Mouse (Mus musculus) stomach, embryonic 15.5 days (tissue): ENCODE results near the gene Ydjc. TPM values are rescaled to one million over a fixed set of nuclear protein-coding genes. Genes with fewer than 3 reads are reported as not detected.

Source experiments
- ATAC-seq: fragments of 200-750 bp; cut with Nextera tagmentation; 2 replicates; pipeline ENCODE4 v1.8.0; 2017; ENCODE audit warnings: low read depth, moderate number of reproducible peaks, moderate TSS enrichment; ENCODE audit not compliant: insufficient read depth, low FRiP score
- H3K27ac ChIP-seq: fragments of 300-500 bp; sonication (generic); 2 replicates; pipeline ENCODE4 v1.5.1; 2015; ENCODE audit warnings: mild to moderate bottlenecking, inconsistent platforms
- H3K27me3 ChIP-seq: fragments of 300-500 bp; sonication (generic); replicated peaks from 2 replicates; pipeline ENCODE4 v1.6.1; 2015; ENCODE audit warnings: inconsistent platforms
- H3K36me3 ChIP-seq: fragments of 300-500 bp; sonication (generic); 2 replicates; pipeline ENCODE4 v1.6.1; 2015; ENCODE audit warnings: inconsistent platforms
- H3K4me1 ChIP-seq: fragments of 300-500 bp; sonication (generic); 2 replicates; pipeline ENCODE4 v1.6.1; 2015; ENCODE audit warnings: inconsistent platforms
- H3K4me2 ChIP-seq: fragments of 300-500 bp; sonication (generic); 2 replicates; pipeline ENCODE4 v1.6.1; 2015; ENCODE audit warnings: mild to moderate bottlenecking, inconsistent platforms
- H3K4me3 ChIP-seq: fragments of 300-500 bp; sonication (generic); replicated peaks from 2 replicates; pipeline ENCODE4 v1.5.1; 2015; ENCODE audit warnings: inconsistent platforms
- H3K9ac ChIP-seq: fragments of 300-500 bp; sonication (generic); 2 replicates; pipeline ENCODE4 v1.6.1; 2015; ENCODE audit warnings: inconsistent platforms
- H3K9me3 ChIP-seq: fragments of 300-500 bp; sonication (generic); 2 replicates; pipeline ENCODE4 v1.6.1; 2016; ENCODE audit warnings: inconsistent platforms
- WGBS: fragments of 180-500 bp; shearing (Covaris S2); methylation state at CpG from one replicate; pipeline ENCODE4 v1.1.7; 2015; 5-methylcytosine and 5-hydroxymethylcytosine counted together
- polyA plus RNA-seq: library from polyadenylated mRNA; unstranded; fragments of >200 nt; fragmentation: Nextera tagmentation; extraction: Ambion mirVana; gene quantifications from 2 replicates; pipeline ENCODE4 v1.2.1, GENCODE M21; 2015

Gene Ydjc
- polyA plus RNA-seq = 20.2 and 22.4 TPM in 2 replicates

GRCm38 (mm10) chr16:17144339-17144738, at the start of gene Ydjc:
Gene Ydjc (plus strand): TSS chr16:17144621.
- Histone ChIP-seq H3K9ac (no peak within 1 kb of the TSS), H3K27ac (no peak within 1 kb of the TSS), H3K9me3 (no peaks in the 10 kb centered on the region), H3K36me3 (no peaks in the 10 kb centered on the region), H3K4me1 (peaks cover 12% of the 10 kb centered on the region), H3K4me3 (no peak within 1 kb of the TSS), H3K27me3 (no peaks in the 10 kb centered on the region), H3K4me2 (no peak within 1 kb of the TSS)
- ATAC-seq = no peak
- WGBS = 23% methylated on average over 7 of the region's 7 CpGs

- no peaks in the 10 kb centered on the region for H3K9me3 ChIP-seq
- no peak for ATAC-seq
- no peak overlapping the region for H3K4me2 ChIP-seq
- H3K36me3 ChIP-seq = peaks cover 52% of the 10 kb centered on the region
- H3K27ac ChIP-seq = no peak overlapping the region
- no peaks in the 10 kb centered on the region for H3K4me1 ChIP-seq
- WGBS = 81% methylated on average over 3 of the region's 3 CpGs
- no peaks in the 10 kb centered on the region for H3K27me3 ChIP-seq
- no peak overlapping the region for H3K4me3 ChIP-seq
- H3K9ac ChIP-seq = no peak overlapping the region
Observed at GRCm38 (mm10) chr16:17096938-17097337, 47.5 kb upstream of the Ydjc start.

- H3K27me3 ChIP-seq = no peaks in the 10 kb centered on the region
- no peak overlapping the region for H3K9ac ChIP-seq
- no peak overlapping the region for H3K27ac ChIP-seq
- H3K4me2 ChIP-seq = no peak overlapping the region
- 60% methylated on average over 7 of the region's 7 CpGs for WGBS
- no peak overlapping the region for H3K4me3 ChIP-seq
- H3K36me3 ChIP-seq = peaks cover 35% of the 10 kb centered on the region
- no peaks in the 10 kb centered on the region for H3K4me1 ChIP-seq
- no peak for ATAC-seq
- H3K9me3 ChIP-seq = no peaks in the 10 kb centered on the region
Observed at GRCm38 (mm10) chr16:17102630-17103220, 41.7 kb upstream of the Ydjc start.

GRCm38 (mm10) chr16:17104600-17104999, 39.8 kb upstream of the Ydjc start:
- ATAC-seq = no peak
- Histone ChIP-seq H3K9ac (no peak overlapping the region), H3K27me3 (no peaks in the 10 kb centered on the region), H3K4me3 (no peak overlapping the region), H3K36me3 (peaks cover 23% of the 10 kb centered on the region), H3K4me2 (no peak overlapping the region), H3K4me1 (0 out of 2 replicates have a peak, but pooled peaks cover 2% of the 10 kb centered on the region), H3K27ac (no peak overlapping the region), H3K9me3 (no peaks in the 10 kb centered on the region)
- WGBS = 59% methylated on average over 4 of the region's 4 CpGs

GRCm38 (mm10) chr16:17110771-17111743, 33.4 kb upstream of the Ydjc start, which contains the start of gene Ppil2:
Gene Ppil2 (minus strand): TSS chr16:17111257.
- peaks cover 10% of the 10 kb centered on the region; the same call in 1 of the 2 replicates for H3K4me1 ChIP-seq
- H3K9ac ChIP-seq = peak within 1 kb of the TSS; percentile 63
- H3K27ac ChIP-seq = peak within 1 kb of the TSS; percentile 74
- ATAC-seq = peak; percentile 80
- no peaks in the 10 kb centered on the region for H3K27me3 ChIP-seq
- H3K4me3 ChIP-seq = peak within 1 kb of the TSS; percentile 89
- H3K9me3 ChIP-seq = no peaks in the 10 kb centered on the region
- peak within 1 kb of the TSS; percentile 60 for H3K4me2 ChIP-seq
- H3K36me3 ChIP-seq = peaks cover 10% of the 10 kb centered on the region; the same call in 1 of the 2 replicates
- 9% methylated on average over 38 of the region's 38 CpGs for WGBS

GRCm38 (mm10) chr16:17117309-17117799, 27.1 kb upstream of the Ydjc start:
- H3K27me3 ChIP-seq = no peaks in the 10 kb centered on the region
- no peak overlapping the region for H3K9ac ChIP-seq
- no peak for ATAC-seq
- H3K4me3 ChIP-seq = no peak overlapping the region
- peaks cover 10% of the 10 kb centered on the region; the same call in 1 of the 2 replicates for H3K36me3 ChIP-seq
- no peaks in the 10 kb centered on the region for H3K4me1 ChIP-seq
- no peaks in the 10 kb centered on the region for H3K9me3 ChIP-seq
- H3K27ac ChIP-seq = no peak overlapping the region
- no peak overlapping the region for H3K4me2 ChIP-seq
- WGBS = 84% methylated on average over 5 of the region's 5 CpGs

- ATAC-seq = no peak
- Histone ChIP-seq H3K27ac (no peak overlapping the region), H3K9me3 (no peaks in the 10 kb centered on the region), H3K9ac (no peak overlapping the region), H3K4me3 (no peak overlapping the region), H3K36me3 (peaks cover 8% of the 10 kb centered on the region), H3K4me2 (no peak overlapping the region), H3K27me3 (no peaks in the 10 kb centered on the region), H3K4me1 (peaks cover 16% of the 10 kb centered on the region)
- 72% methylated on average over 14 of the region's 14 CpGs for WGBS
Observed at GRCm38 (mm10) chr16:17121569-17121968, 22.9 kb upstream of the Ydjc start.

- H3K4me3 ChIP-seq = peak overlapping the region; percentile 52
- peak overlapping the region; percentile 77 for H3K4me2 ChIP-seq
- no peaks in the 10 kb centered on the region for H3K27me3 ChIP-seq
- peak overlapping the region; percentile 33; the same call in 1 of the 2 replicates for H3K9ac ChIP-seq
- H3K27ac ChIP-seq = 0 out of 2 replicates have a peak overlapping the region, but pooled peaks have one; percentile 8
- 5% methylated on average over 22 of the region's 22 CpGs for WGBS
- ATAC-seq = no peak
- peaks cover 16% of the 10 kb centered on the region for H3K4me1 ChIP-seq
- peaks cover 8% of the 10 kb centered on the region for H3K36me3 ChIP-seq
- H3K9me3 ChIP-seq = no peaks in the 10 kb centered on the region
Observed at GRCm38 (mm10) chr16:17124119-17124870, 20.1 kb upstream of the Ydjc start.

GRCm38 (mm10) chr16:17124871-17125520, 19.4 kb upstream of the Ydjc start, which contains the start of gene 2610318N02Rik:
Gene 2610318N02Rik (minus strand): TSS chr16:17125167.
- peak; percentile 95 for ATAC-seq
- Histone ChIP-seq H3K9ac (peak within 1 kb of the TSS; percentile 33; the same call in 1 of the 2 replicates), H3K4me2 (peak within 1 kb of the TSS; percentile 77), H3K36me3 (peaks cover 5% of the 10 kb centered on the region), H3K4me3 (peak within 1 kb of the TSS; percentile 52), H3K9me3 (no peaks in the 10 kb centered on the region), H3K27ac (peak within 1 kb of the TSS; percentile 32; the same call in 1 of the 2 replicates), H3K27me3 (no peaks in the 10 kb centered on the region), H3K4me1 (peaks cover 16% of the 10 kb centered on the region)
- WGBS = under 1% methylated on average over 25 of the region's 25 CpGs

GRCm38 (mm10) chr16:17127292-17127691, 17.1 kb upstream of the Ydjc start:
- no peak overlapping the region for H3K9ac ChIP-seq
- 90% methylated on average over 1 of the region's 1 CpGs for WGBS
- H3K4me2 ChIP-seq = no peak overlapping the region
- H3K27me3 ChIP-seq = no peaks in the 10 kb centered on the region
- H3K36me3 ChIP-seq = peaks cover 2% of the 10 kb centered on the region; the same call in 1 of the 2 replicates
- H3K27ac ChIP-seq = no peak overlapping the region
- H3K4me3 ChIP-seq = no peak overlapping the region
- ATAC-seq = no peak
- H3K9me3 ChIP-seq = no peaks in the 10 kb centered on the region
- peaks cover 20% of the 10 kb centered on the region for H3K4me1 ChIP-seq
